Mouse (Mus musculus) embryonic facial prominence, embryonic 10.5 days (tissue): ENCODE measurements around the gene Ltbp2. TPM values are rescaled to one million over a fixed set of nuclear protein-coding genes. Genes with fewer than 3 reads are reported as not detected.

ENCODE experiments used
- DNase-seq: peaks from one replicate; pipeline ENCODE4 v3.0.0-alpha.2; 2017; ENCODE audit warnings: low spot score
- H3K27ac ChIP-seq: fragments of 300-500 bp; sonication (generic); replicated peaks from 2 replicates; pipeline ENCODE4 v1.5.1; 2016; ENCODE audit warnings: mild to moderate bottlenecking
- H3K27me3 ChIP-seq: fragments of 300-500 bp; sonication (generic); replicated peaks from 2 replicates; pipeline ENCODE4 v1.6.1; 2016; ENCODE audit warnings: low read depth, mild to moderate bottlenecking; ENCODE audit not compliant: poor library complexity, severe bottlenecking
- H3K36me3 ChIP-seq: fragments of 300-500 bp; sonication (generic); replicated peaks from 2 replicates; pipeline ENCODE4 v1.6.1; 2016; ENCODE audit warnings: mild to moderate bottlenecking, moderate library complexity
- H3K4me1 ChIP-seq: fragments of 300-500 bp; sonication (generic); 2 replicates; pipeline ENCODE4 v1.6.1; 2016
- H3K4me3 ChIP-seq: fragments of 300-500 bp; sonication (generic); 2 replicates; pipeline ENCODE4 v1.5.1; 2016; ENCODE audit warnings: mild to moderate bottlenecking, moderate library complexity
- H3K9me3 ChIP-seq: fragments of 300-500 bp; sonication (generic); 2 replicates; pipeline ENCODE4 v1.6.1; 2016; ENCODE audit warnings: mild to moderate bottlenecking
- WGBS: fragments of 180-500 bp; shearing (Covaris S2); methylation state at CpG from one replicate; pipeline ENCODE4 v1.1.7; 2016; 5-methylcytosine and 5-hydroxymethylcytosine counted together
- polyA plus RNA-seq: library from polyadenylated mRNA; unstranded; fragments of >200 nt; fragmentation: Nextera tagmentation; extraction: Ambion mirVana; gene quantifications from 2 replicates; pipeline ENCODE4 v1.2.1, GENCODE M21; 2016

The Ltbp2 gene
- polyA plus RNA-seq, 1 experiment from 2014 or later: 0.12 TPM

DNA sequence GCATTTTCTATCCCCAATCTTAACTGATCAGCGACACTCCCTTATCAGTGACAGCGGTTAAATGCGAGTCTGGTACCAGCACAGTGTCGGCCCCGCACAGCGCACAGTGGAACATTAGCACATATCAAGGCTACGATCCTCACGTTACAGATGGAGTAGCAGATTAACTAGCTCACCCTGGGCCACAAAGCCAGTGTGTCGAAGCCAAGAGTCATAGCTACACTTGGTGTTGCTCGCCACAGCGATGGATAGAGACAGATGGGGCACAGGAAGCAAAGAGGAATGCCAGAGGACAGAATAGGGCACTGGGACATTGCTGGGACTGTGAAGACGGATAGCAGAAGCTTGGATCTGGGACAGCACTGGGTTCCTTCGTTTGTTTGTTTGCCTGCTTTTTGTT is 69.0 kb downstream of the Ltbp2 start:
- Histone ChIP-seq H3K4me3 (no peak overlapping the region), H3K36me3 (no peaks in the 10 kb centered on the region), H3K27ac (no peak overlapping the region), H3K27me3 (no peaks in the 10 kb centered on the region), H3K9me3 (no peaks in the 10 kb centered on the region), H3K4me1 (peaks cover 29% of the 10 kb centered on the region)
- 86% methylated on average over 13 of the region's 13 CpGs for WGBS
- DNase-seq: no peak

DNA sequence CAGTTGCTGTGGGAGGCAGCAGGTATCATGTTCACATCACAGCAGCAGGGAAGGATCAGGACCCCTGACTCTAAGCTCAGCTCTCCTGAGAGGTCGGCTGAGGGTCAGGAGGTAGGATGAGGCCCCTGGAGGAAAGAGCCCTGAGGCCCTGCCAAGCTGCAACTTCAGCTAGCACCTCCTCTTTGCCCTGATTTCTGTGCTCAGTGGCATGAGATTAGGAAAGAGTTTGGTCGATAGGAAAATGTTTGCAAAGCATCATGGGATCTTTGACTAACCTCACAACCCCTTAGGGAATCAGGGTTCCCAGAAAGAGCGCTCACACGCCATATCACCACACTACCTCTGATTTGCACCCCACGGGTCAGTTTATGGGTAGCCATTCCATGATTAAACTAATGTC is 69.6 kb downstream of the Ltbp2 start:
- H3K27ac ChIP-seq: no peak overlapping the region
- no peaks in the 10 kb centered on the region; the same call in 1 of the 2 replicates for H3K27me3 ChIP-seq
- no peaks in the 10 kb centered on the region for H3K9me3 ChIP-seq
- DNase-seq: no peak
- no peak overlapping the region for H3K4me3 ChIP-seq
- peaks cover 29% of the 10 kb centered on the region for H3K4me1 ChIP-seq
- H3K36me3 ChIP-seq: no peaks in the 10 kb centered on the region
- 61% methylated on average over 5 of the region's 5 CpGs for WGBS

DNA sequence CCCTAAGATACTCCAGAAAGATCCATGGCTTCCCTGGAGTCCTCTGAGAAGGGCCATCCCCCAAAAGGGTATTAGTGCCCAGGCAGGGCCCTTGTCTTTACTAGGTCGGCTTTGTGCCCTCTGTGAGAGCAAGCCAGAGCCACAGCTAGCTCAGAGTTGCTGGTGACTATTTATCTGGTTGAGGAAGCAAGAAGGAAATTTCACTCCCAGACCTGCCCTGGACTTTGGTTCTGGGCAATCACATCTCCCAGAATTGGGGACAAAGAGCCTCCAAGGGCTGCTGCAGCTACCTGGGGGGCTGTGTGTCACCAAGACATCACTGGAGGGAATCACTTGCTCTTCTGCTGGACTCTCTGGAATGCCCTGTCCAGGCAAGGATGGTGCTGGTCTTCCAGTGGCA is 70.3 kb downstream of the Ltbp2 start:
- H3K4me3 ChIP-seq: no peak overlapping the region
- peaks cover 29% of the 10 kb centered on the region for H3K4me1 ChIP-seq
- H3K27me3 ChIP-seq: no peaks in the 10 kb centered on the region; the same call in 1 of the 2 replicates
- 84% methylated on average over 1 of the region's 1 CpGs for WGBS
- no peaks in the 10 kb centered on the region for H3K36me3 ChIP-seq
- DNase-seq: no peak
- no peak overlapping the region for H3K27ac ChIP-seq
- H3K9me3 ChIP-seq: no peaks in the 10 kb centered on the region

DNA sequence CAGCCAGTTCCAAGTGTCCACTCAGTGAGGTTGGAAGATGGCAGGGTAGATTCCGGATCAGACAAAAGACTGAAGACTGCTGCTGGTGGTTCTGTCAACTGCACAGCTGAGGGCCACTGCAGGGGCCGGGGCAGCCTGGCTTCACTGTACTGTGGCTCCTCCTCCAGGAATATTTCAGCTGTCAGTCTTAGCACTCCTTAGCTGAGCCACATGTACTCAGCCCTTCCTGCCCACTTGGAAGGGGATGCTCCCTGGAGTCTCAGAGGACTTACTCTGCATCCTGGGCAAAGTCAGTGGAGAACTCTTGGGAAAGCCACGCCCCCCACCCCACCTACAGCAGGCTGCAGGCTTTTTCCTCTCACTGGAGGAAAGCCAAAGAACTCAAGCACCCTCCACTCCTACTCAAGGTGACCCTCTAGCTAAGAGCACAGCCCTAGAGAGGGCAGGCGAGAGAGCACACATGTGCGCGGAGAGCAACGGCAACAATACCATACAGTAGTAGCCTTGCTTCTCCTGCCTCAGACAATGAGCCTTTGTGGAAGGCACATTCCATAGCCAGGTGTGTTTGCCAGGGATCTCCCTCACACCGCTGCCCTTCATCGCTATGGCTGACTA is 71.0 kb downstream of the Ltbp2 start:
- DNase-seq: no peak
- H3K4me3 ChIP-seq: no peak overlapping the region
- H3K9me3 ChIP-seq: no peaks in the 10 kb centered on the region
- 0 out of 2 replicates have a peak overlapping the region, but pooled peaks have one; percentile 26 for H3K27ac ChIP-seq
- H3K4me1 ChIP-seq: peaks cover 29% of the 10 kb centered on the region
- no peaks in the 10 kb centered on the region for H3K36me3 ChIP-seq
- no peaks in the 10 kb centered on the region; the same call in 1 of the 2 replicates for H3K27me3 ChIP-seq
- 72% methylated on average over 9 of the region's 9 CpGs for WGBS

DNA sequence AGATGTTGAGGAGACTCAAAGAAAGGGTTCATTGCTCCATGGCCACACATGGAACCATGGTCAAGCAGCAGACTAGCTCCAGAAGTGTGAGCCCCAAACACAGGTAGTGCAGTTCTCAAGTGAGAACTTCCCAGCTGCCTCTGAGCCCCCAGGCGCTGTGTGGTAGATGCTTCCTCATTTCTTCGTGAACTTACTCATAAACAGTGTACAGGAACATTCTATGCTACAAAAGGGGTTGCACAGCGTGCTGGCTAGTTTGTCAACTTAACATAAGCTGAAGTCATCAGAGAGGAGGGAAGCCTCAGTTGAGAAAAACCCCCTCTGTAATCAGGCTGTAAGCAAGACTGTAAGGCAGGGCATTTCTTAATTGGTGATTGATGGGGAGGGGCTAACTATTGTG is 73.7 kb downstream of the Ltbp2 start:
- DNase-seq: no peak
- H3K27ac ChIP-seq: no peak overlapping the region
- no peaks in the 10 kb centered on the region for H3K36me3 ChIP-seq
- H3K9me3 ChIP-seq: no peaks in the 10 kb centered on the region
- no peak overlapping the region for H3K4me3 ChIP-seq
- peaks cover 26% of the 10 kb centered on the region for H3K4me1 ChIP-seq
- H3K27me3 ChIP-seq: no peaks in the 10 kb centered on the region; the same call in 1 of the 2 replicates
- WGBS: 88% methylated on average over 3 of the region's 3 CpGs

GRCm38 (mm10) chr12:84801532-84802110 is 74.7 kb downstream of the Ltbp2 start:
- 86% methylated on average over 13 of the region's 13 CpGs for WGBS
- no peak for DNase-seq
- Histone ChIP-seq H3K9me3 (no peaks in the 10 kb centered on the region), H3K36me3 (no peaks in the 10 kb centered on the region), H3K4me3 (no peak overlapping the region), H3K27ac (no peak overlapping the region), H3K4me1 (peaks cover 17% of the 10 kb centered on the region), H3K27me3 (no peaks in the 10 kb centered on the region; the same call in 1 of the 2 replicates)

DNA sequence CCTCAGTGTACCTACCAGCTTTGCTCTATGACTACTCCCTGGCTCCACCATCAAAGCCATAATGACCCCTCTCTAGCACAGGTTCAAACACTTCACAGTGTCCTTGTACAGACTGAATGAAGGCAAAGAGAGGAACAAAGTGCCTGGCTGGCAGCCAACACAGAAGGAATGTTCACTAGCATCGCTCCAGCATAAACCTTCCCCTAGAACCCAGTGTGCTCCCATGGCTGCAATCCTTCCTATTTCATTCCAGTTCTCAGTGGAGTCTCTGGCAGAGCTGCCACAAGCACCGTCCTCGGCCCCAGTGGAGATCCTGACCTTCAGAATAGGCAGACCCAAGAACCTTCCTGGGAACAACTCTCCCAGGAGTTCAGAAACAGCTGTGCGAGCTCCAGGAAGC is 75.9 kb downstream of the Ltbp2 start:
- Histone ChIP-seq H3K9me3 (no peaks in the 10 kb centered on the region), H3K27ac (no peak overlapping the region), H3K4me1 (peaks cover 5% of the 10 kb centered on the region), H3K27me3 (no peaks in the 10 kb centered on the region; the same call in 1 of the 2 replicates), H3K36me3 (no peaks in the 10 kb centered on the region), H3K4me3 (no peak overlapping the region)
- 84% methylated on average over 4 of the region's 4 CpGs for WGBS
- DNase-seq: no peak

- no peak for DNase-seq
- no peak overlapping the region for H3K27ac ChIP-seq
- WGBS: 93% methylated on average over 13 of the region's 13 CpGs
- no peaks in the 10 kb centered on the region; the same call in 1 of the 2 replicates for H3K27me3 ChIP-seq
- H3K9me3 ChIP-seq: no peaks in the 10 kb centered on the region
- no peaks in the 10 kb centered on the region for H3K36me3 ChIP-seq
- no peak overlapping the region for H3K4me3 ChIP-seq
- no peaks in the 10 kb centered on the region for H3K4me1 ChIP-seq
These were observed 77.2 kb downstream of the Ltbp2 start for GRCm38 (mm10) chr12:84799086-84799485.

- H3K36me3 ChIP-seq: no peaks in the 10 kb centered on the region
- H3K9me3 ChIP-seq: no peaks in the 10 kb centered on the region
- peaks cover 9% of the 10 kb centered on the region for H3K4me1 ChIP-seq
- no peak overlapping the region for H3K4me3 ChIP-seq
- H3K27ac ChIP-seq: no peak overlapping the region
- DNase-seq: no peak
- no peaks in the 10 kb centered on the region for H3K27me3 ChIP-seq
- WGBS: 91% methylated on average over 8 of the region's 8 CpGs
These were observed 81.7 kb downstream of the Ltbp2 start for GRCm38 (mm10) chr12:84794647-84795046.

DNA sequence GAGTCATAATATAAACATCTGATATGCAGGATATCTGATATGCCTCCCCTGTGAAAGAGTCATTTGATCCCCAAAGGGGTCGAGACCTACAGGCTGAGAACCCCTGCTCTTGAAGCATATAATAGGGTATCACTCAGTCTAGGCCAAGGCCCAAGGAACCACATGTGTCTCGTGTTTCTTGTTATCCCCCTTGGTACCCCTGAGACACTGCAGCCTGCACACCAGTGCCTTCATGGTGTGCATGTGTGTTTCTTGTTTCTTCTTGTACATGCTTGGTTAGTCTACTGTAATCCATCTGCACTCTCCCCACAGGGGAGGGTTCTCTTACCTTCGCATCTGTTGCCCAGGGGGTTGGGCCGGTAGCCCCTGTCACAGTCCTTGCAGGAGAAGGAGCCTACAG is 83.7 kb downstream of the Ltbp2 start:
- Histone ChIP-seq H3K9me3 (no peaks in the 10 kb centered on the region), H3K4me1 (peaks cover 9% of the 10 kb centered on the region), H3K4me3 (no peak overlapping the region), H3K27ac (no peak overlapping the region), H3K36me3 (no peaks in the 10 kb centered on the region), H3K27me3 (no peaks in the 10 kb centered on the region)
- WGBS: 78% methylated on average over 4 of the region's 4 CpGs
- no peak for DNase-seq

DNA sequence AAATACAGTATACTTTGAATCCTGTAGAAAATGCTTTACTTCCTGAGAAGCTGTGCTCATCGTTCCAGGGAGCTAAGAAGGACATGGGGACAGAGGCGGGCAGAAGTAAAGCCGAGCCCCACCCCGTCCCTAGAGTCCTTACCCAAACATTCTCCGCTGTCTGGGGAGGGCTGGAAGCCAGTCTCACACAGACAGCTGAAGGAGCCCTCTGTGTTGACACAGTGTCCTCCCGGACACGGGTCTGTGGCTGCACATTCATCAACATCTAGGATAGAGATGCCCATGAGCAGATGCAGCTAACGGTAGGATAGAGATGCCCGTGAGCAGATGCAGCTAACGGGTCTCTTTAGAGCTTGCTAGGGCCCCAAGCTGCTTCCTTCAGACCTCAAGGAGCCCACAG is 85.5 kb downstream of the Ltbp2 start:
- H3K4me1 ChIP-seq: peaks cover 9% of the 10 kb centered on the region
- no peak overlapping the region for H3K27ac ChIP-seq
- H3K27me3 ChIP-seq: no peaks in the 10 kb centered on the region
- H3K9me3 ChIP-seq: no peaks in the 10 kb centered on the region
- no peak for DNase-seq
- 60% methylated on average over 10 of the region's 10 CpGs for WGBS
- no peaks in the 10 kb centered on the region for H3K36me3 ChIP-seq
- H3K4me3 ChIP-seq: no peak overlapping the region

GRCm38 (mm10) chr12:84786091-84786490 is 90.2 kb downstream of the Ltbp2 start:
- DNase-seq: no peak
- Histone ChIP-seq H3K36me3 (no peaks in the 10 kb centered on the region), H3K27ac (no peak overlapping the region), H3K27me3 (0 out of 2 replicates have a peak, but pooled peaks cover 6% of the 10 kb centered on the region), H3K4me3 (no peak overlapping the region), H3K9me3 (no peaks in the 10 kb centered on the region), H3K4me1 (peaks cover 13% of the 10 kb centered on the region)
- 73% methylated on average over 5 of the region's 5 CpGs for WGBS
